Mouse (Mus musculus) MEL (cell line): ENCODE data around the gene Cacng1. TPM values are rescaled to one million over a fixed set of nuclear protein-coding genes. Genes with fewer than 3 reads are reported as not detected.

Experiments
- DNase-seq: peaks from one replicate; pipeline ENCODE4 v3.0.0; 2011; ENCODE audit warnings: low read depth, low spot score
- H3K27ac ChIP-seq: 2 replicates; pipeline ENCODE4 v1.5.1; 2012; ENCODE audit warnings: low read depth, mild to moderate bottlenecking, control low read depth, low read length, moderate library complexity; ENCODE audit not compliant: control insufficient read depth
- H3K27me3 ChIP-seq, 2 experiments: fragments of 150-350 bp in 1 of 2; sonication (generic) in 1 of 2; 2 replicates each; pipeline ENCODE4 v1.6.1; 2012; ENCODE audit warnings: low read length in 2 of 2, mild to moderate bottlenecking in 2 of 2, improper control_type of control experiment in 1 of 2, moderate library complexity in 1 of 2; ENCODE audit not compliant: insufficient read depth in 2 of 2, control insufficient read depth in 1 of 2
- H3K36me3 ChIP-seq, 2 experiments: 2 replicates each; pipeline ENCODE4 v1.6.1; 2012 to 2014; ENCODE audit warnings: low read length in 2 of 2, improper control_type of control experiment in 1 of 2, inconsistent platforms in 1 of 2, mild to moderate bottlenecking in 1 of 2; ENCODE audit not compliant: insufficient read depth in 2 of 2, control insufficient read depth in 1 of 2
- H3K4me1 ChIP-seq, 2 experiments: fragments of 150-350 bp in 1 of 2; sonication (generic) in 1 of 2; 2 replicates each; pipeline ENCODE4 v1.6.1; 2012; ENCODE audit warnings: low read length in 2 of 2, improper control_type of control experiment in 1 of 2, mild to moderate bottlenecking in 1 of 2; ENCODE audit not compliant: insufficient read depth in 2 of 2, control insufficient read depth in 1 of 2
- H3K4me3 ChIP-seq, 2 experiments: fragments of 150-350 bp in 1 of 2; sonication (generic) in 1 of 2; 2 replicates each; pipeline ENCODE4 v1.5.1; 2012; ENCODE audit warnings: low read depth in 2 of 2, low read length in 2 of 2, mild to moderate bottlenecking in 2 of 2, moderate library complexity in 2 of 2, control low read depth in 1 of 2, improper control_type of control experiment in 1 of 2; ENCODE audit not compliant: control insufficient read depth in 1 of 2, insufficient read depth in 1 of 2
- H3K79me2 ChIP-seq: 2 replicates; pipeline ENCODE4 v1.6.1; 2012; ENCODE audit warnings: mild to moderate bottlenecking, low read length, moderate library complexity; ENCODE audit not compliant: control insufficient read depth, poor library complexity, insufficient read depth
- H3K9ac ChIP-seq: 2 replicates; pipeline ENCODE4 v1.6.1; 2012; ENCODE audit warnings: low read depth, mild to moderate bottlenecking, control low read depth, low read length, moderate library complexity; ENCODE audit not compliant: control insufficient read depth, poor library complexity, severe bottlenecking
- H3K9me3 ChIP-seq: fragments of 150-350 bp; sonication (generic); replicated peaks from 2 replicates; pipeline ENCODE4 v1.6.1; 2012; ENCODE audit warnings: mild to moderate bottlenecking, low read length, improper control_type of control experiment, moderate library complexity; ENCODE audit not compliant: insufficient read depth
- BHLHE40 ChIP-seq: IDR thresholded peaks from 2 replicates; pipeline ENCODE4 v1.6.1; 2012; ENCODE audit warnings: low read depth, mild to moderate bottlenecking, inconsistent platforms, low read length, improper control_type of control experiment, borderline replicate concordance
- CHD1 ChIP-seq: IDR thresholded peaks from 2 replicates; pipeline ENCODE4 v1.6.1; 2012; ENCODE audit warnings: low read depth, mild to moderate bottlenecking, inconsistent platforms, low read length, improper control_type of control experiment
- CHD2 ChIP-seq: IDR thresholded peaks from 2 replicates; pipeline ENCODE4 v1.6.1; 2011; ENCODE audit warnings: low read length, improper control_type of control experiment
- CTCF ChIP-seq, 3 experiments: IDR thresholded peaks in 2 of 3; conservative IDR thresholded peaks in 1 of 3; 2 replicates each; pipeline ENCODE4 v1.5.1; 2011 to 2012; ENCODE audit warnings: low read length in 3 of 3, low read depth in 2 of 3, mild to moderate bottlenecking in 2 of 3, improper control_type of control experiment in 1 of 3, inconsistent platforms in 1 of 3, mixed read lengths in 1 of 3, moderate library complexity in 1 of 3; ENCODE audit not compliant: control insufficient read depth in 1 of 3, insufficient read depth in 1 of 3, poor library complexity in 1 of 3, severe bottlenecking in 1 of 3
- EP300 ChIP-seq, 2 experiments: IDR thresholded peaks; 2 replicates each; pipeline ENCODE4 v1.6.1; 2011; ENCODE audit warnings: improper control_type of control experiment in 2 of 2, low read length in 2 of 2, low read depth in 1 of 2, mild to moderate bottlenecking in 1 of 2
- ETS1 ChIP-seq: IDR thresholded peaks from 2 replicates; pipeline ENCODE4 v1.6.1; 2012; ENCODE audit warnings: low read depth, mild to moderate bottlenecking, inconsistent platforms, low read length, improper control_type of control experiment, moderate library complexity
- GABPA ChIP-seq: IDR thresholded peaks from 2 replicates; pipeline ENCODE4 v1.6.1; 2012; ENCODE audit warnings: low read depth, mild to moderate bottlenecking, inconsistent platforms, low read length, improper control_type of control experiment, moderate library complexity
- GATA1 ChIP-seq: IDR thresholded peaks from 2 replicates; pipeline ENCODE4 v1.6.1; 2011; ENCODE audit warnings: low read depth, low read length, improper control_type of control experiment
- KAT2A ChIP-seq: conservative IDR thresholded peaks from 2 replicates; pipeline ENCODE4 v1.6.1; 2012; ENCODE audit warnings: low read depth, low read length, improper control_type of control experiment, inconsistent platforms
- MAFK ChIP-seq: IDR thresholded peaks from 2 replicates; pipeline ENCODE4 v1.6.1; 2011; ENCODE audit warnings: low read depth, mild to moderate bottlenecking, low read length, improper control_type of control experiment, borderline replicate concordance
- MAX ChIP-seq: IDR thresholded peaks from 2 replicates; pipeline ENCODE4 v1.6.1; 2011; ENCODE audit warnings: low read length, improper control_type of control experiment
- MEF2A ChIP-seq: IDR thresholded peaks from 2 replicates; pipeline ENCODE4 v1.6.1; 2014; ENCODE audit warnings: low read depth, mild to moderate bottlenecking, inconsistent platforms, low read length, improper control_type of control experiment; ENCODE audit not compliant: poor library complexity, insufficient replicate concordance, severe bottlenecking; ENCODE audit errors: extremely low read depth
- MXI1 ChIP-seq: IDR thresholded peaks from 2 replicates; pipeline ENCODE4 v1.6.1; 2011; ENCODE audit warnings: mild to moderate bottlenecking, low read depth, low read length, improper control_type of control experiment
- MYB ChIP-seq: IDR thresholded peaks from 2 replicates; pipeline ENCODE4 v1.6.1; 2011; ENCODE audit warnings: mild to moderate bottlenecking, low read depth, low read length, improper control_type of control experiment
- POLR2A ChIP-seq, 2 experiments: IDR thresholded peaks; 2 replicates each; pipeline ENCODE4 v1.6.1; 2011 to 2012; ENCODE audit warnings: low read length in 2 of 2, mild to moderate bottlenecking in 2 of 2, control low read depth in 1 of 2, improper control_type of control experiment in 1 of 2, low read depth in 1 of 2, moderate library complexity in 1 of 2; ENCODE audit not compliant: control insufficient read depth in 1 of 2, insufficient read depth in 1 of 2, poor library complexity in 1 of 2
- POLR2AphosphoS2 ChIP-seq: IDR thresholded peaks from 2 replicates; pipeline ENCODE4 v1.6.1; 2011; ENCODE audit warnings: low read length, improper control_type of control experiment
- RAD21 ChIP-seq: IDR thresholded peaks from 2 replicates; pipeline ENCODE4 v1.6.1; 2011; ENCODE audit warnings: mild to moderate bottlenecking, low read depth, low read length, improper control_type of control experiment
- RCOR1 ChIP-seq: IDR thresholded peaks from 2 replicates; pipeline ENCODE4 v1.6.1; 2012; ENCODE audit warnings: low read depth, mild to moderate bottlenecking, inconsistent platforms, low read length, improper control_type of control experiment
- SMC3 ChIP-seq: IDR thresholded peaks from 2 replicates; pipeline ENCODE4 v1.6.1; 2011; ENCODE audit warnings: low read depth, low read length, improper control_type of control experiment
- TAL1 ChIP-seq: IDR thresholded peaks from 2 replicates; pipeline ENCODE4 v1.6.1; 2012; ENCODE audit warnings: mild to moderate bottlenecking, inconsistent platforms, low read length, moderate library complexity, mixed read lengths
- TCF12 ChIP-seq: IDR thresholded peaks from 2 replicates; pipeline ENCODE4 v1.6.1; 2014; ENCODE audit warnings: low read depth, mild to moderate bottlenecking, inconsistent platforms, low read length, improper control_type of control experiment, moderate library complexity
- UBTF ChIP-seq: IDR thresholded peaks from 2 replicates; pipeline ENCODE4 v1.6.1; 2012; ENCODE audit warnings: low read depth, mild to moderate bottlenecking, inconsistent platforms, low read length, improper control_type of control experiment, moderate library complexity, borderline replicate concordance; ENCODE audit not compliant: insufficient read depth
- USF1 ChIP-seq: IDR thresholded peaks from 2 replicates; pipeline ENCODE4 v1.6.1; 2014; ENCODE audit warnings: low read depth, mild to moderate bottlenecking, inconsistent platforms, low read length, improper control_type of control experiment, moderate library complexity
- USF2 ChIP-seq, 2 experiments: IDR thresholded peaks; 2 replicates each; pipeline ENCODE4 v1.6.1; 2011 to 2012; ENCODE audit warnings: improper control_type of control experiment in 2 of 2, low read length in 2 of 2, borderline replicate concordance in 1 of 2, inconsistent platforms in 1 of 2, low read depth in 1 of 2, mild to moderate bottlenecking in 1 of 2; ENCODE audit not compliant: insufficient read depth in 1 of 2
- ZC3H11A ChIP-seq: IDR thresholded peaks from 2 replicates; pipeline ENCODE4 v1.6.1; 2012; ENCODE audit warnings: low read depth, mild to moderate bottlenecking, inconsistent platforms, low read length, improper control_type of control experiment
- ZKSCAN1 ChIP-seq: IDR thresholded peaks from 2 replicates; pipeline ENCODE4 v1.6.1; 2012; ENCODE audit warnings: low read depth, mild to moderate bottlenecking, inconsistent platforms, low read length, improper control_type of control experiment, moderate library complexity
- ZMIZ1 ChIP-seq: IDR thresholded peaks from 2 replicates; pipeline ENCODE4 v1.6.1; 2012; ENCODE audit warnings: low read depth, mild to moderate bottlenecking, inconsistent platforms, low read length, improper control_type of control experiment, moderate library complexity
- ZNF384 ChIP-seq: IDR thresholded peaks from 2 replicates; pipeline ENCODE4 v1.6.1; 2012; ENCODE audit warnings: low read depth, mild to moderate bottlenecking, inconsistent platforms, low read length, improper control_type of control experiment
- polyA plus RNA-seq, 2 experiments: library from polyadenylated mRNA; stranded (reverse) in 1 of 2; unstranded in 1 of 2; fragments of >175 nt in 1 of 2; fragments of >200 nt in 1 of 2; gene quantifications; 2 replicates each; pipeline versions ENCODE4 v1.2.1 to v1.2.4; 2012; ENCODE audit warnings: low replicate concordance in 2 of 2, low read depth in 1 of 2; ENCODE audit not compliant: insufficient read length in 2 of 2, insufficient read depth in 1 of 2, missing spikeins in 1 of 2
- total RNA-seq: library from RNA; depleted of rRNA; stranded (reverse); fragments of 300-350 nt; gene quantifications from 2 replicates; pipeline ENCODE4 v1.2.3, GENCODE M21; 2012

Gene Cacng1
- total and polyA plus RNA-seq, 3 experiments = not detected

- H3K4me3 ChIP-seq = no peak overlapping the region
- no peaks in the 10 kb centered on the region for H3K27me3 ChIP-seq
- DNase-seq = no peak
Observed at GRCm38 (mm10) chr11:107699967-107700366, 16.4 kb downstream of the Cacng1 start.

GRCm38 (mm10) chr11:107693338-107693737 is 23.0 kb downstream of the Cacng1 start:
- H3K27me3 ChIP-seq = no peaks in the 10 kb centered on the region
- H3K4me1 ChIP-seq = peaks cover 6 to 30% of the 10 kb centered on the region in 2 experiments; a peak in 3 of 4 replicates
- H3K27ac ChIP-seq = peak overlapping the region; percentile 62; the same call in 1 of the 2 replicates
- H3K79me2 ChIP-seq = no peaks in the 10 kb centered on the region
- no peaks in the 10 kb centered on the region for H3K9me3 ChIP-seq
- peaks cover 0 to 29% of the 10 kb centered on the region in 2 experiments; a peak in 2 of 4 replicates for H3K36me3 ChIP-seq
- H3K4me3 ChIP-seq = peak overlapping the region in 1 of 2 experiments; percentile 39; a peak in 2 of 4 replicates
- peak; percentile 97 for DNase-seq
- H3K9ac ChIP-seq = peak overlapping the region; percentile 55; the same call in 1 of the 2 replicates
- TF ChIP-seq POLR2A (IDR thresholded peaks at IDR 0.05; ENCODE audit: control insufficient read depth in 1 of 2, insufficient read depth in 1 of 2, low read depth in 1 of 2, low read length in 2 of 2, poor library complexity in 1 of 2) = no peak
- TF ChIP-seq ZC3H11A = 0 out of 2 replicates have a peak, but pooled peaks have one; percentile 6
- peak; percentile 88 for TF ChIP-seq TCF12
- 0 out of 2 replicates have a peak, but pooled peaks have one; percentile 6 for TF ChIP-seq USF1
- peak; percentile 67; the same call in 1 of the 2 replicates for TF ChIP-seq BHLHE40
- TF ChIP-seq KAT2A = no peak
- TF ChIP-seq ZMIZ1 = peak; percentile 57; the same call in 1 of the 2 replicates
- no peak; the same call in 1 of the 2 replicates for TF ChIP-seq RAD21
- peak; percentile 95 for TF ChIP-seq GABPA
- peak; percentile 62; the same call in 1 of the 2 replicates for TF ChIP-seq MAX
- TF ChIP-seq MYB = 0 out of 2 replicates have a peak, but pooled peaks have one; percentile 59
- TF ChIP-seq CTCF (IDR thresholded peaks at IDR 0.05 in 2 of 3, conservative IDR thresholded peaks at IDR 0.05 in 1 of 3; ENCODE audit: control insufficient read depth in 1 of 3, insufficient read depth in 1 of 3, low read depth in 2 of 3, low read length in 3 of 3, poor library complexity in 1 of 3, severe bottlenecking in 1 of 3) = no peak
- TF ChIP-seq ZKSCAN1 = 0 out of 2 replicates have a peak, but pooled peaks have one; percentile 37
- TF ChIP-seq CHD2 = peak; percentile 42; the same call in 1 of the 2 replicates
- TF ChIP-seq ZNF384 = peak; percentile 65
- TF ChIP-seq SMC3 = no peak; the same call in 1 of the 2 replicates
- no peak for TF ChIP-seq USF2 (IDR thresholded peaks at IDR 0.05; ENCODE audit: borderline replicate concordance in 1 of 2, insufficient read depth in 1 of 2, low read depth in 1 of 2, low read length in 2 of 2)
- peak; percentile 95 to 96 for TF ChIP-seq EP300 (IDR thresholded peaks at IDR 0.05; ENCODE audit: low read depth in 1 of 2, low read length in 2 of 2)
- TF ChIP-seq MAFK = peak; percentile 99
- peak; percentile 65 for TF ChIP-seq TAL1
- peak; percentile 97 for TF ChIP-seq ETS1
- TF ChIP-seq RCOR1 = peak; percentile 98
- no peak for TF ChIP-seq POLR2AphosphoS2
- peak; percentile 85 for TF ChIP-seq GATA1
- TF ChIP-seq CHD1 = no peak

More at GRCm38 (mm10) chr11:107699967-107700366, 16.4 kb downstream of the Cacng1 start:
- Histone ChIP-seq H3K9ac (no peak overlapping the region), H3K4me1 (peaks cover 0 to 3% of the 10 kb centered on the region in 2 experiments; a peak in 1 of 4 replicates), H3K9me3 (no peaks in the 10 kb centered on the region), H3K27ac (no peak overlapping the region), H3K79me2 (no peaks in the 10 kb centered on the region), H3K36me3 (no peaks in the 10 kb centered on the region)
- TF ChIP-seq GATA1 (no peak), TAL1 (no peak), UBTF (no peak), SMC3 (no peak), RCOR1 (no peak), CHD2 (no peak), MAFK (no peak), EP300 (IDR thresholded peaks at IDR 0.05; ENCODE audit: low read depth in 1 of 2, low read length in 2 of 2) (no peak), MEF2A (no peak), CTCF (IDR thresholded peaks at IDR 0.05 in 2 of 3, conservative IDR thresholded peaks at IDR 0.05 in 1 of 3; ENCODE audit: control insufficient read depth in 1 of 3, insufficient read depth in 1 of 3, low read depth in 2 of 3, low read length in 3 of 3, poor library complexity in 1 of 3, severe bottlenecking in 1 of 3) (no peak), USF2 (IDR thresholded peaks at IDR 0.05; ENCODE audit: borderline replicate concordance in 1 of 2, insufficient read depth in 1 of 2, low read depth in 1 of 2, low read length in 2 of 2) (no peak), MXI1 (no peak), ZNF384 (no peak), USF1 (no peak), ZMIZ1 (no peak), POLR2AphosphoS2 (no peak)
